Mouse (Mus musculus) liver, embryonic 16.5 days (tissue): ENCODE measurements around the gene Lpar5. TPM values are rescaled to one million over a fixed set of nuclear protein-coding genes. Genes with fewer than 3 reads are reported as not detected.

Experiments used
- ATAC-seq: fragments of 200-750 bp; cut with Nextera tagmentation; 2 replicates; pipeline ENCODE4 v1.8.0; 2017; ENCODE audit warnings: low read depth, mild to moderate bottlenecking, moderate number of reproducible peaks, moderate library complexity
- H3K27ac ChIP-seq: fragments of 300-500 bp; sonication (generic); 2 replicates; pipeline ENCODE4 v1.5.1; 2014; ENCODE audit warnings: mild to moderate bottlenecking, low read length
- H3K27me3 ChIP-seq: fragments of 300-500 bp; sonication (generic); 2 replicates; pipeline ENCODE4 v1.6.1; 2014; ENCODE audit warnings: low read depth, low read length, mixed read lengths; ENCODE audit not compliant: control insufficient read depth, insufficient read depth
- H3K36me3 ChIP-seq: fragments of 300-500 bp; sonication (generic); 2 replicates; pipeline ENCODE4 v1.6.1; 2014; ENCODE audit warnings: mild to moderate bottlenecking; ENCODE audit not compliant: control insufficient read depth, insufficient read depth
- H3K4me1 ChIP-seq: fragments of 300-500 bp; sonication (generic); 2 replicates; pipeline ENCODE4 v1.6.1; 2014; ENCODE audit warnings: low read depth, low read length, mixed read lengths; ENCODE audit not compliant: control insufficient read depth
- H3K4me2 ChIP-seq: fragments of 300-500 bp; sonication (generic); 2 replicates; pipeline ENCODE4 v1.6.1; 2014; ENCODE audit warnings: low read depth, low read length, mixed read lengths
- H3K4me3 ChIP-seq: fragments of 300-500 bp; sonication (generic); 2 replicates; pipeline ENCODE4 v1.5.1; 2014; ENCODE audit warnings: low read depth, mild to moderate bottlenecking, low read length
- H3K9ac ChIP-seq: fragments of 300-500 bp; sonication (generic); 2 replicates; pipeline ENCODE4 v1.6.1; 2014; ENCODE audit warnings: low read depth, low read length
- H3K9me3 ChIP-seq: fragments of 300-500 bp; sonication (generic); replicated peaks from 2 replicates; pipeline ENCODE4 v1.6.1; 2016; ENCODE audit warnings: low read length; ENCODE audit not compliant: control insufficient read depth
- WGBS: fragments of 180-500 bp; shearing (Covaris S2); extraction: QIAGEN DNeasy Blood & Tissue Kit; methylation state at CpG from one replicate; pipeline ENCODE4 v1.1.7; 2014; ENCODE audit not compliant: insufficient replicate concordance; 5-methylcytosine and 5-hydroxymethylcytosine counted together
- polyA plus RNA-seq: library from polyadenylated mRNA; unstranded; fragments of >200 nt; fragmentation: Nextera tagmentation; extraction: Ambion mirVana; gene quantifications from 2 replicates; pipeline ENCODE4 v1.2.1, GENCODE M21; 2015

The Lpar5 gene
- polyA plus RNA-seq, 1 experiment from 2014 or later, result 1.4 TPM

- Histone ChIP-seq H3K4me1 (peaks cover 19% of the 10 kb centered on the region), H3K9ac (no peak overlapping the region), H3K4me2 (no peak overlapping the region), H3K4me3 (no peak overlapping the region), H3K27ac (no peak overlapping the region), H3K36me3 (no peaks in the 10 kb centered on the region), H3K9me3 (no peaks in the 10 kb centered on the region), H3K27me3 (no peaks in the 10 kb centered on the region)
- ATAC-seq, result no peak
- WGBS, result 39% methylated on average over 8 of the region's 8 CpGs
These were observed 6.1 kb downstream of the Lpar5 start for GRCm38 (mm10) chr6:125073825-125074224.

GRCm38 (mm10) chr6:125081394-125081793 is 13.7 kb downstream of the Lpar5 start:
- Histone ChIP-seq H3K9ac (peak overlapping the region; percentile 3; the same call in 1 of the 2 replicates), H3K4me3 (peak overlapping the region; percentile 41), H3K27me3 (no peaks in the 10 kb centered on the region), H3K4me1 (peaks cover 6% of the 10 kb centered on the region), H3K27ac (no peak overlapping the region), H3K36me3 (no peaks in the 10 kb centered on the region), H3K4me2 (peak overlapping the region; percentile 57), H3K9me3 (no peaks in the 10 kb centered on the region)
- WGBS, result 60% methylated on average over 25 of the region's 25 CpGs
- ATAC-seq, result 0 out of 2 replicates have a peak, but pooled peaks have one; percentile 5

GRCm38 (mm10) chr6:125081797-125082560 is 14.3 kb downstream of the Lpar5 start:
- ATAC-seq, result peak; percentile 79
- Histone ChIP-seq H3K4me3 (peak overlapping the region; percentile 41), H3K9ac (peak overlapping the region; percentile 3; the same call in 1 of the 2 replicates), H3K27ac (no peak overlapping the region), H3K36me3 (no peaks in the 10 kb centered on the region), H3K4me2 (peak overlapping the region; percentile 57), H3K4me1 (peaks cover 6% of the 10 kb centered on the region), H3K9me3 (no peaks in the 10 kb centered on the region), H3K27me3 (no peaks in the 10 kb centered on the region)
- WGBS, result 38% methylated on average over 45 of the region's 45 CpGs

GRCm38 (mm10) chr6:125082801-125083386 is 15.2 kb downstream of the Lpar5 start:
- Histone ChIP-seq H3K27ac (no peak overlapping the region), H3K4me2 (no peak overlapping the region), H3K27me3 (no peaks in the 10 kb centered on the region), H3K9ac (no peak overlapping the region), H3K9me3 (no peaks in the 10 kb centered on the region), H3K4me3 (no peak overlapping the region), H3K36me3 (no peaks in the 10 kb centered on the region), H3K4me1 (peaks cover 6% of the 10 kb centered on the region)
- 73% methylated on average over 7 of the region's 7 CpGs for WGBS
- no peak for ATAC-seq

GRCm38 (mm10) chr6:125084424-125084823 is 16.7 kb downstream of the Lpar5 start:
- H3K36me3 ChIP-seq, result no peaks in the 10 kb centered on the region
- no peaks in the 10 kb centered on the region for H3K27me3 ChIP-seq
- no peak overlapping the region for H3K27ac ChIP-seq
- no peak overlapping the region for H3K9ac ChIP-seq
- peaks cover 18% of the 10 kb centered on the region for H3K4me1 ChIP-seq
- H3K9me3 ChIP-seq, result no peaks in the 10 kb centered on the region
- no peak for ATAC-seq
- 7% methylated on average over 4 of the region's 4 CpGs for WGBS
- no peak overlapping the region for H3K4me3 ChIP-seq
- no peak overlapping the region for H3K4me2 ChIP-seq

GRCm38 (mm10) chr6:125087937-125088336 is 20.2 kb downstream of the Lpar5 start:
- Histone ChIP-seq H3K36me3 (no peaks in the 10 kb centered on the region), H3K4me2 (no peak overlapping the region), H3K4me3 (no peak overlapping the region), H3K9me3 (no peaks in the 10 kb centered on the region), H3K4me1 (peaks cover 26% of the 10 kb centered on the region), H3K9ac (no peak overlapping the region), H3K27ac (peak overlapping the region; percentile 80), H3K27me3 (no peaks in the 10 kb centered on the region)
- ATAC-seq, result no peak
- 60% methylated on average over 3 of the region's 3 CpGs for WGBS

GRCm38 (mm10) chr6:125088561-125089321 is 21.0 kb downstream of the Lpar5 start:
- Histone ChIP-seq H3K9me3 (no peaks in the 10 kb centered on the region), H3K27me3 (no peaks in the 10 kb centered on the region), H3K4me2 (peak overlapping the region; percentile 71), H3K4me1 (peaks cover 26% of the 10 kb centered on the region), H3K4me3 (peak overlapping the region; percentile 22), H3K27ac (peak overlapping the region; percentile 80), H3K9ac (peak overlapping the region; percentile 22; the same call in 1 of the 2 replicates), H3K36me3 (no peaks in the 10 kb centered on the region)
- 3% methylated on average over 20 of the region's 20 CpGs for WGBS
- ATAC-seq, result peak; percentile 73

GRCm38 (mm10) chr6:125089521-125090321 is 22.0 kb downstream of the Lpar5 start:
- Histone ChIP-seq H3K27ac (peak overlapping the region; percentile 80), H3K4me1 (peaks cover 26% of the 10 kb centered on the region)
- 4% methylated on average over 15 of the region's 15 CpGs for WGBS

More at GRCm38 (mm10) chr6:125089521-125090321, 22.0 kb downstream of the Lpar5 start:
- Histone ChIP-seq H3K36me3 (no peaks in the 10 kb centered on the region), H3K4me2 (peak overlapping the region; percentile 71), H3K9ac (peak overlapping the region; percentile 49), H3K27me3 (no peaks in the 10 kb centered on the region), H3K4me3 (peak overlapping the region; percentile 22), H3K9me3 (no peaks in the 10 kb centered on the region)
- peak; percentile 68 for ATAC-seq
